Mouse (Mus musculus) kidney, embryonic 16.5 days (tissue): ENCODE results near the gene Col11a2. TPM values are rescaled to one million over a fixed set of nuclear protein-coding genes. Genes with fewer than 3 reads are reported as not detected.
"Not testable (repeated sequence)": the region's sequence is repeated elsewhere in the genome, so short reads cannot be mapped to it uniquely, and the experiment has no call there.

ENCODE experiments used
- ATAC-seq: fragments of 200-750 bp; cut with Nextera tagmentation; 2 replicates; pipeline ENCODE4 v1.8.0; 2017; ENCODE audit warnings: moderate TSS enrichment; ENCODE audit not compliant: low FRiP score, low TSS enrichment
- H3K27ac ChIP-seq: fragments of 300-500 bp; sonication (generic); 2 replicates; pipeline ENCODE4 v1.5.1; 2014; ENCODE audit warnings: low read length
- H3K27me3 ChIP-seq: fragments of 300-500 bp; sonication (generic); 2 replicates; pipeline ENCODE4 v1.6.1; 2014; ENCODE audit warnings: low read length, control low read depth, mixed read lengths; ENCODE audit not compliant: insufficient read depth
- H3K36me3 ChIP-seq: fragments of 300-500 bp; sonication (generic); 2 replicates; pipeline ENCODE4 v1.6.1; 2014; ENCODE audit warnings: low read length, control low read depth, mixed read lengths; ENCODE audit not compliant: insufficient read depth
- H3K4me1 ChIP-seq: fragments of 300-500 bp; sonication (generic); 2 replicates; pipeline ENCODE4 v1.6.1; 2014; ENCODE audit warnings: low read length, control low read depth, mixed read lengths; ENCODE audit not compliant: insufficient read depth
- H3K4me2 ChIP-seq: fragments of 300-500 bp; sonication (generic); replicated peaks from 2 replicates; pipeline ENCODE4 v1.6.1; 2014; ENCODE audit warnings: low read depth, low read length
- H3K4me3 ChIP-seq: fragments of 300-500 bp; sonication (generic); 2 replicates; pipeline ENCODE4 v1.5.1; 2014; ENCODE audit warnings: mild to moderate bottlenecking, low read length
- H3K9ac ChIP-seq: fragments of 300-500 bp; sonication (generic); replicated peaks from 2 replicates; pipeline ENCODE4 v1.6.1; 2014; ENCODE audit warnings: low read length
- H3K9me3 ChIP-seq: fragments of 300-500 bp; sonication (generic); 2 replicates; pipeline ENCODE4 v1.6.1; 2016; ENCODE audit warnings: low read length, control low read depth
- WGBS: fragments of 180-500 bp; shearing (Covaris S2); extraction: QIAGEN DNeasy Blood & Tissue Kit; methylation state at CpG from one replicate; pipeline ENCODE4 v1.1.7; 2014; 5-methylcytosine and 5-hydroxymethylcytosine counted together
- polyA plus RNA-seq: library from polyadenylated mRNA; unstranded; fragments of >200 nt; fragmentation: Nextera tagmentation; extraction: Ambion mirVana; gene quantifications from 2 replicates; pipeline ENCODE4 v1.2.1, GENCODE M21; 2015

Gene Col11a2
- polyA plus RNA-seq, result 3.2 and 3.7 TPM in 2 replicates

GRCm38 (mm10) chr17:34038878-34039561 lies at the start of gene Col11a2:
Gene Col11a2 (plus strand): TSS chr17:34039437.
- no peaks in the 10 kb centered on the region for H3K9me3 ChIP-seq
- peak within 1 kb of the TSS; percentile 58 for H3K4me2 ChIP-seq
- peak; percentile 46 for ATAC-seq
- peaks cover 38% of the 10 kb centered on the region for H3K36me3 ChIP-seq
- peaks cover 31% of the 10 kb centered on the region for H3K4me1 ChIP-seq
- peak within 1 kb of the TSS; percentile 50 for H3K9ac ChIP-seq
- no peak within 1 kb of the TSS for H3K27ac ChIP-seq
- peak within 1 kb of the TSS; percentile 27 for H3K4me3 ChIP-seq
- H3K27me3 ChIP-seq, result 0 out of 2 replicates have a peak, but pooled peaks cover 3% of the 10 kb centered on the region
- WGBS, result 4% methylated on average over 28 of the region's 28 CpGs

- Histone ChIP-seq H3K27ac (no peak overlapping the region), H3K9me3 (no peaks in the 10 kb centered on the region), H3K4me2 (no peak overlapping the region), H3K36me3 (no peaks in the 10 kb centered on the region), H3K4me3 (no peak overlapping the region), H3K27me3 (0 out of 2 replicates have a peak, but pooled peaks cover 10% of the 10 kb centered on the region), H3K4me1 (no peaks in the 10 kb centered on the region), H3K9ac (no peak overlapping the region)
- ATAC-seq, result no peak
- 29% methylated on average over 10 of the region's 10 CpGs for WGBS
These were observed 47.2 kb upstream of the Col11a2 start for GRCm38 (mm10) chr17:33991788-33992664.

GRCm38 (mm10) chr17:33994959-33995358 lies 44.3 kb upstream of the Col11a2 start:
- ATAC-seq, result no peak

GRCm38 (mm10) chr17:33995651-33996050 lies 43.6 kb upstream of the Col11a2 start:
- no peak overlapping the region for H3K4me3 ChIP-seq
- peaks cover 21% of the 10 kb centered on the region for H3K27me3 ChIP-seq
- no peaks in the 10 kb centered on the region for H3K9me3 ChIP-seq
- ATAC-seq, result no peak
- H3K36me3 ChIP-seq, result no peaks in the 10 kb centered on the region
- H3K9ac ChIP-seq, result no peak overlapping the region
- H3K27ac ChIP-seq, result no peak overlapping the region
- H3K4me2 ChIP-seq, result no peak overlapping the region
- 0 out of 2 replicates have a peak, but pooled peaks cover 4% of the 10 kb centered on the region for H3K4me1 ChIP-seq
- WGBS, result 27% methylated on average over 3 of the region's 3 CpGs

More at GRCm38 (mm10) chr17:33994959-33995358, 44.3 kb upstream of the Col11a2 start:
- Histone ChIP-seq H3K27me3 (peaks cover 15% of the 10 kb centered on the region), H3K36me3 (no peaks in the 10 kb centered on the region), H3K4me1 (0 out of 2 replicates have a peak, but pooled peaks cover 3% of the 10 kb centered on the region), H3K4me2 (no peak overlapping the region), H3K4me3 (no peak overlapping the region), H3K9me3 (no peaks in the 10 kb centered on the region), H3K9ac (no peak overlapping the region), H3K27ac (no peak overlapping the region)
- WGBS, result 89% methylated on average over 8 of the region's 8 CpGs

- not testable (repeated sequence) for H3K9me3 ChIP-seq, H3K27ac ChIP-seq, H3K4me3 ChIP-seq, ATAC-seq, H3K4me1 ChIP-seq, H3K9ac ChIP-seq, H3K4me2 ChIP-seq, H3K36me3 ChIP-seq
- 89% methylated on average over 2 of the region's 2 CpGs for WGBS
- H3K27me3 ChIP-seq, result peaks cover 35% of the 10 kb centered on the region
These were observed 42.2 kb upstream of the Col11a2 start for GRCm38 (mm10) chr17:33997025-33997424.

- not testable (repeated sequence) for H3K4me2 ChIP-seq, H3K4me1 ChIP-seq, H3K36me3 ChIP-seq, ATAC-seq, H3K9ac ChIP-seq, H3K9me3 ChIP-seq, H3K4me3 ChIP-seq, H3K27ac ChIP-seq
- WGBS, result 45% methylated on average over 5 of the region's 5 CpGs
- peaks cover 36% of the 10 kb centered on the region for H3K27me3 ChIP-seq
These were observed 40.5 kb upstream of the Col11a2 start for GRCm38 (mm10) chr17:33998697-33999096.

GRCm38 (mm10) chr17:33999341-34000149 lies 39.7 kb upstream of the Col11a2 start:
- no peak overlapping the region for H3K27ac ChIP-seq
- H3K36me3 ChIP-seq, result no peaks in the 10 kb centered on the region
- WGBS, result 1% methylated on average over 81 of the region's 87 CpGs
- peak overlapping the region; percentile 61 for H3K4me3 ChIP-seq
- H3K9me3 ChIP-seq, result no peaks in the 10 kb centered on the region
- peak overlapping the region; percentile 65 for H3K9ac ChIP-seq
- peak; percentile 9; the same call in 1 of the 2 replicates for ATAC-seq
- peak overlapping the region; percentile 98 for H3K4me2 ChIP-seq
- peaks cover 36% of the 10 kb centered on the region for H3K27me3 ChIP-seq
- H3K4me1 ChIP-seq, result 0 out of 2 replicates have a peak, but pooled peaks cover 4% of the 10 kb centered on the region

- H3K4me1 ChIP-seq, result 0 out of 2 replicates have a peak, but pooled peaks cover 4% of the 10 kb centered on the region
- peak within 1 kb of the TSS; percentile 65 for H3K9ac ChIP-seq
- peak; percentile 90 for ATAC-seq
- peak within 1 kb of the TSS; percentile 98 for H3K4me2 ChIP-seq
- H3K36me3 ChIP-seq, result no peaks in the 10 kb centered on the region
- H3K27me3 ChIP-seq, result peaks cover 36% of the 10 kb centered on the region
- H3K9me3 ChIP-seq, result no peaks in the 10 kb centered on the region
- no peak within 1 kb of the TSS for H3K27ac ChIP-seq
- H3K4me3 ChIP-seq, result peak within 1 kb of the TSS; percentile 61
- WGBS, result 0% methylated on average over 27 of the region's 30 CpGs
These were observed 39.1 kb upstream of the Col11a2 start, which contains the start of gene H2-K1 for GRCm38 (mm10) chr17:34000150-34000537. Gene H2-K1 (minus strand): TSS chr17:34000347.

- ATAC-seq, H3K4me1 ChIP-seq, H3K4me3 ChIP-seq, H3K27ac ChIP-seq, H3K9me3 ChIP-seq, H3K9ac ChIP-seq, H3K36me3 ChIP-seq: not testable (repeated sequence)
- peaks cover 42% of the 10 kb centered on the region for H3K27me3 ChIP-seq
- WGBS, result 71% methylated on average over 2 of the region's 2 CpGs
- H3K4me2 ChIP-seq, result peak overlapping the region; percentile 98; the same call in 1 of the 2 replicates
These were observed 38.4 kb upstream of the Col11a2 start for GRCm38 (mm10) chr17:34000796-34001195.
